Mouse (Mus musculus) lung, adult 2 months (tissue): ENCODE results near the gene Gpank1. TPM values are rescaled to one million over a fixed set of nuclear protein-coding genes. Genes with fewer than 3 reads are reported as not detected.
A peak's percentile ranks its signal among the peaks of the same experiment; 100 is the strongest.

Experiments used
- DNase-seq: peaks from one replicate; pipeline ENCODE4 v3.0.0; 2022
- H3K4me1 ChIP-seq: fragments of 200-500 bp; 2 replicates; pipeline ENCODE4 v1.6.1; 2011; ENCODE audit warnings: low read length; ENCODE audit not compliant: control insufficient read depth, insufficient read depth
- H3K4me3 ChIP-seq: fragments of 200-500 bp; replicated peaks from 2 replicates; pipeline ENCODE3; 2011; ENCODE audit warnings: low read depth, mild to moderate bottlenecking, control low read depth, low read length; ENCODE audit errors: extremely low read depth
- CTCF ChIP-seq: fragments of 200-500 bp; IDR thresholded peaks from 2 replicates; pipeline ENCODE4 v1.5.1; 2011; ENCODE audit warnings: mild to moderate bottlenecking, low read length, control low read depth; ENCODE audit not compliant: insufficient read depth
- POLR2A ChIP-seq: fragments of 200-500 bp; IDR thresholded peaks from 2 replicates; pipeline ENCODE4 v1.6.1; 2011; ENCODE audit warnings: low read depth, mild to moderate bottlenecking, control low read depth, low read length, borderline replicate concordance; ENCODE audit errors: extremely low read depth
- whole genome bisulfite sequencing: fragments of 180-500 bp; shearing (Covaris S2); methylation state at CpG from one replicate; pipeline ENCODE4 v1.1.7; 2018; 5-methylcytosine and 5-hydroxymethylcytosine counted together
- polyA plus RNA-seq: library from polyadenylated mRNA; depleted of rRNA; stranded (reverse); fragments of >200 nt; gene quantifications from 2 replicates; pipeline ENCODE4 v1.2.3, GENCODE M21; 2012; rRNA removed

Gpank1 gene
- polyA plus RNA-seq, result 17.9 and 21.9 TPM in 2 replicates

DNA sequence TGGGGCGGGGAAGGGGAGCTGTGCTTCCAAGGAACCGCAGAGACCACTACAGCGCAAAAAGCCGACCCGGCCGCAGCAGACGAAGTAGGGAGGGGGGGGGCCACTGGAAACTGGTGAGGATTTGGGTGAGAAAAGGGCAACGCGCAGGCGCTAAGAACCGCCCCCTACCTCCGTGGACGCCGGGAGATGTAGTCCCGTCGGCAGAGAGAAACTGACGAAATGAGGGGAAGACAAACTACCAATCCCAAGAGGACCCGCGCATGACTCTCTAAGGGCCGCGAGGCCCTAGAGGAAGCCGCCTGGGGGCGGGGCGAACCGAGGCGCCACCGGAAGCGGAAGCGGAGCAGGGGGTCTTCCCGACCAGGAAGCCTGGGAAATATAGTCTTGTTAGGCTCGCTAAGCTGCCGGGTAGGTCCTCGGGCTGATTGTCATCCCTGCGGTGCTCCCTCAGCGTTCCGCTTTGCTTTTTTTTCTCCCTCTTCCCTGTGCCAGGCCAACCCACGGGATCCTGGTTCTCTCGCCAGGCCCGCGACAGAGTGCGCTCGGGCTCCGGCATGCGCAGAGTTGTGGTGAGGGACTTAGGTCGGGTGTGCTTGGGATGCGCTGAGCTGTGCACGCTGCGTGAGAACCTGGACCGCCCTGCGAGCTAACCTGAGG, at the start of gene Gpank1:
TSS of gene Gpank1 (plus strand) at position 313 of the 657 bp plus-strand sequence.
- Histone ChIP-seq H3K4me3 (peak within 1 kb of the TSS; percentile 95), H3K4me1 (peaks cover 9% of the 10 kb centered on the region)
- TF ChIP-seq POLR2A, result peak; percentile 81
- no peak for TF ChIP-seq CTCF
- DNase-seq, result peak; percentile 97
- WGBS, result under 1% methylated on average over 50 of the region's 50 CpGs

DNA sequence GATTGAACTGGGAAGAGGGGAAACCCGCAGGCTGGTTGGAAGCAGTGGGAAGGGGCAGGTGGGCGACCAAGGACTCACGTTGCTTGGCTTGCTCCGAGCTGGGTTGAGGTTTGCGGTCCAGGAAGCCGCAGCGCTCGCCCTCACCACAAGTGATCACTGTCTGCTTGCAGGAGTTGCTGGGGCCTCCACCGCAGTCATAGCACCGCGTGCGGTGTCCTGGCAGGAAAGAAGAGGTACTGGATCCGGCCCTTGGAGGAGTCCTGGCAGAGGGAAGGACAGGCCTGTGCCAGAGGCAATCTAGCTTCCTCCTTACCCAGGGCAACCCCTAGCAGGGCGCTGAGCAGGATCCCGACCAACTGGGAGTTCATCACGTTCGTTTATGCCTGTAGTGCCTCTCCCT, 47.2 kb upstream of the Gpank1 start:
- Histone ChIP-seq H3K4me1 (no peaks in the 10 kb centered on the region; the same call in none of the 2 replicates), H3K4me3 (no peak overlapping the region)
- TF ChIP-seq CTCF, result no peak
- no peak for TF ChIP-seq POLR2A
- WGBS, result 54% methylated on average over 17 of the region's 17 CpGs
- no peak for DNase-seq

DNA sequence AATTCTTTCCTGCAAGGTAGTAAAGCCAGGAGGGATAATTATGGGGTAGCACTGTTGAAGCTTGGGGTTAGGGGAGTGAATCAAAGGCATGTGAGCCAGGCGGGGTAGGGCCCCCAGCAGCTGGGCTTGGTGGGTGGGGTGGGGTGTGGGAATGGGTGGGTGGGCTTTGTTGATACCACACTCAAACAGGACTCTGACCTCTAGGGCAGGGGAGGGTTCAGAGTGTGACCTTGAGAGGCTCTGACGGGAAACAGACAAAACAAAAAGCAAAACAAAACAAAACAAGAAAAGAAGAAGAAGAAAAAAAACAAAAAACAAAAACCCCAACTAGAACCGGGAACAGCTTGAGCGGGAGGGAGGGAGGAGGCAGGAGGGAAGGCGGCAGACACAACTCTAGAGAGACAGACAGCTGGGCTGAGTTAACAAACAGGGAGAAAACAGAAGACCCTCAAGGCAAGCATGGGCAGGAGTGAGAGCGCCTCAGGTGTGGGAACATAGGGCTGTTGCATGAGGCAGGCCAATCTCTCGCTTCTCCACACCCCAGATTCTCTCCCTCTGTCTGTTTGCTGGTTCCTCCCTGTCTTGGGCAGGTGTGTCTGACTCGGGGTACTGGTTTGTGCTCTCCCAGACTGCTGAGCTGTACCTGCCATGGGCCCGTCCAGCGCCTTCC, 44.6 kb upstream of the Gpank1 start, which contains the start of gene Ly6g6e:
TSS of gene Ly6g6e (plus strand) at position 396 of the 670 bp plus-strand sequence.
- TF ChIP-seq CTCF (no peak), POLR2A (no peak)
- 29% methylated on average over 10 of the region's 10 CpGs for WGBS
- DNase-seq, result no peak
- Histone ChIP-seq H3K4me1 (no peaks in the 10 kb centered on the region; the same call in none of the 2 replicates), H3K4me3 (peak within 1 kb of the TSS; percentile 67)

DNA sequence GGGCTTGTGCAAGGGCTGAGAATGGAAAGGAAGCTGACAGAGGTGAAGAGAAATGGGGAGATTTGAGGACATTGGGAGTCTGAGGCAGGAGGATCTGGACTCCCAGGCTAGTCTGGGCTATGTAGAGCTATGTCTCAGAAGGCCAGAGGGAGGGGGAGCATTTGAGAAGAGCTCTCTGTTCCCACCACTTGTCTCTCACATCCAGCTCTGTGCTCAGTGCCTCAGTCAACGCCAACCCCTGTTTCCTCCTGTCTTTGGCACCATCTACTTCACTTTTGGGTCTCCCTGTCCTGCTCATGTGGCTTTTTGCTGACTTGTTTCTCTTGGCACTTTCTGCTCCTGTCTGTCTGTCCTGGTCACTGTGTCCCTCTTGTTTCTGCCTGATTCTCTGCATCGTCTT, 44.0 kb upstream of the Gpank1 start:
- 22% methylated on average over 2 of the region's 2 CpGs for WGBS
- Histone ChIP-seq H3K4me3 (peak overlapping the region; percentile 67), H3K4me1 (no peaks in the 10 kb centered on the region; the same call in none of the 2 replicates)
- TF ChIP-seq CTCF (no peak), POLR2A (no peak)
- DNase-seq, result peak; percentile 46

DNA sequence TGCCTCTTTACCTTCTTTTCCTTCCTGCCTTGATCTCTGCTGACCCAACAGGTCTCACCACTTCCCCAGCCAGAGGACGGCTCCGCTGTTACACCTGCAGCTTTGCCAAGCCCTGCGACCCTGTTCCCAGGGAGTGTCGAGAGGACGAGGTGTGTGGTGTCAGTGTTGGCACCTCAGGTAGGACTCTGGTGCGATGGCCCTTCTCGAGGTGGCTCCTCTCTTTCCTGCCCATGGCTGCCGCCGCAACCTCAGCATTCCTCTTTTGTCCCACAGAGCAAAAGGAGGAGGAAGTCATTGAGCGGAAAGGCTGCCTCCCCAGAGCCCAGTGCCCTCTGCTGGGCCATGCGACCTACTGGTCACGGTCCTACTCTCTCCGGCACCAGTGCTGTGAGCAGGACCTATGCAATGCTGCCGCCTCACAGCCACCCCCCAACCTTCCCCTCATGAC, 43.4 kb upstream of the Gpank1 start, which contains the start of gene Ly6g6d:
TSS of gene Ly6g6d (minus strand) at position 280 of the 448 bp plus-strand sequence.
- DNase-seq, result peak; percentile 76
- no peaks in the 10 kb centered on the region; the same call in none of the 2 replicates for H3K4me1 ChIP-seq
- TF ChIP-seq CTCF (peak; percentile 74), POLR2A (peak; percentile 84; the same call in 1 of the 2 replicates)
- 7% methylated on average over 14 of the region's 14 CpGs for WGBS
- H3K4me3 ChIP-seq, result peak within 1 kb of the TSS; percentile 67

DNA sequence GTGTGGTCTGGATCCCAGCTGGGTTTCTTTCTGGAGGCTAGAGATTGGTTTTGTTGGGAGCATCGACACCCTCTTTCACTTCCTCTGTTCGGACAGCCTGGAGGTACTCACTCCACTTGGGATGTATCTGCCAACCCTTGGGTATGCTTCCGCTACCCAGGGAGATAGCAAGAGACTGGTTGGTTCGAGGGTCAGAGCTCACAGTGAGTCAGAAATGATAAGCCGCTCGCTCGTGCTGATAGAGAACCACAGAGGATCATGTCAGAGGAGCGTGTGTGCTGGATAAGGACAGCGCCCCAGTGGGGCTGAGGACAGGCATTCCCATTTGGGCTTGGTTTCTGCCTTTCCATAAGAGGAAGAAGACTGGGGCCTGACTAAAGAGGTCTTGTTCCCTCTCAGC, 41.5 kb upstream of the Gpank1 start:
- 49% methylated on average over 9 of the region's 9 CpGs for WGBS
- no peak for DNase-seq

DNA sequence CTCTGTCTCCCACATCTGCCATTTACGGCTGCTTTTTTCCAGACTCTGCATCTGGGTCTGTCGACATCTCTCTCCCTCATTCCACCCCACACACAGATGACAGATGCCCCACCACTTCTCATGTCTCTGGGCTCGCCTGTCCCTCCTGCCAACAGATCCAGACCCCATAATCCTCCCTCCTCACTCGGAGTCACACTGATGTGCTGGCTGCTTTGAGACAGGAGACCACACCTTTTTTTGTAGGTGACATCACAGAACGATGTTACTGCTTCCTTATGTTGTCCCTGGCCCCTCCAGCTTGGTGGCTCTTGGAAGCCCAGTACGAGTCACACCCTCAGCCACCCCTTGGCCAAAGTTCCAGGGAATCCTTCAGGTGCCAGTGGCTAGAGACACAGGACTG, 41.0 kb upstream of the Gpank1 start:
- H3K4me3 ChIP-seq, result no peak overlapping the region
- no peaks in the 10 kb centered on the region; the same call in none of the 2 replicates for H3K4me1 ChIP-seq
- whole genome bisulfite sequencing, result 59% methylated on average over 6 of the region's 6 CpGs
- no peak for TF ChIP-seq CTCF
- no peak for TF ChIP-seq POLR2A
- no peak for DNase-seq

More for the DNA sequence above, 41.5 kb upstream of the Gpank1 start:
- Histone ChIP-seq H3K4me1 (no peaks in the 10 kb centered on the region; the same call in none of the 2 replicates), H3K4me3 (no peak overlapping the region)
- TF ChIP-seq CTCF (no peak), POLR2A (no peak)

DNA sequence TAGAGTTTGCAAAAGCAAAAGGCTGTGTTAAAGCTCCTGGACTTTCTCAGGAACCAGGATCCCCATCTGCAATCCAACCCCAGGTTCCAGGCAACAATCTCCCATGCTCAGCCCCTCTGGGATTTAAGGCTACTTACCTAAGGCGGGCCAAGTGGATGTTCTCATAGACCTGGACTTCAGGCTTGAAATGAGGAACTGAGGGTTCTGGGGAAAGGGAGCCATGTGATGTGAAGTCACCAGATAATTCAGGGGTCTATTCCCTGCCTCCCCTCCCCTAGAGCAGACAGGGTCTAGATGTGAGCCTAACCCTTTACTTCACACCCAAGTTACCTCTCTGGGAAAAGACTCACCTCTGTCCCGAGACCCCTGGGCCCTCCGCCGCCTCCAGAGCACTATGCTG, 40.5 kb upstream of the Gpank1 start:
- TF ChIP-seq CTCF (no peak), POLR2A (no peak)
- Histone ChIP-seq H3K4me1 (no peaks in the 10 kb centered on the region; the same call in none of the 2 replicates), H3K4me3 (no peak overlapping the region)
- no peak for DNase-seq
- 88% methylated on average over 4 of the region's 4 CpGs for WGBS

DNA sequence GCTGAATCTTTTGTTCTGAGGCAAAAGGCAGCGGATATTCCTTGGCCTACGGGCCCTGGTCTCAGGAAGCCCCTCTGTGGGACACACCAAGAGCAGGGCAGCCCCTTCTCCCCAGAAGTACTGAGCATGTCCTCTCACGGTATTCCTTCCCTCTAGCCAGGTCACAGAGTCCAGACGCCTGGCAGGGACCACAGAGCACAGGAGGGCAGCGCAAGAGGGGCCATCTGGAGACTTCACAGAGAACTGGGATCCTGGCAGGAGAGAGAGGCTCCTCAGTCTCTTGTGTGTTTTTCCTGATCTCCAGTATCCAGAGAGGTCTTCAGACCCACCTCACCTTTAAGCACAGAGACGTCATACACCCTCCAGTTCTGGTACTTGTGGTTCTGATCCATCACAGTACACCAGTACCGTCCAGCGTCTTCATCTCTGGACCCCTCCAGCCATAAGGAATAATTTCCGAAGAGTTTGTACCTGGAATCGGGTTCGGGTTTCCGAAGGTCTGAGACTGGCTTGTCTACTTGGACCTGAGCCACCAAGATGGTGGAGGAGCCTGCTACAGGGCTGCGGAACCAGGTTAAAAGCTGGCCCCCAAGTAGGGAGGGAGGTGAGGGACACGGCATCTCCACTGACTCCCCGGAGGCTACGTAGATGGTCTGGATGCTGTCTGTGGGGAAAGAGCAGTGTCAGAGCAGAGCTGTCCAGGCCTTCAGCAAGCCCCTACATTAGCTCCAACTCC, 38.2 kb upstream of the Gpank1 start:
- WGBS, result 90% methylated on average over 16 of the region's 16 CpGs
- no peak for DNase-seq
- Histone ChIP-seq H3K4me1 (no peaks in the 10 kb centered on the region; the same call in 1 of the 2 replicates), H3K4me3 (no peak overlapping the region)
- TF ChIP-seq CTCF (no peak), POLR2A (no peak)
